Mouse (Mus musculus) right cerebral cortex, postnatal 25 days (tissue): ENCODE results near the gene Tmem178b.

Experiments used
- DNase-seq: peaks from one replicate; pipeline ENCODE4 v3.0.0; 2022

The Tmem178b gene

DNA sequence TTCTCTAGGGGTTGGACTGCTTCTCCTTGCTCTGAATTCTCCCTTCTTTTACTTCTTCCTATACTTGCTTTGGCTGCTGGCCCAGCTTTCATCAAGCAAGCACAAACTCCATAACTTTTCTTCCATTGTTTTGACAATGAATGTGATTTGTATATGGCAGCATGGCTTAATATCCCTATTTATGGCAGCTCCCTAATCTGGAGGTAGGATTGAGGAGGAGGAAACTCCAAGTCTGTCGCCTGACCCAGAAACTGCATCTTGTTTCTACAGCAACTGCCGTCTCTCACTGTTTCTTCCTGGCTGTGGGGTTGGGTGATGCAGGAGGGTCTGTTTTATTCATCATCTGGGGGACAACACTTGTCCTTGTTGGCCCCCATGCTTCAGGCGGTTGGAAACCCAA is 327.6 kb downstream of the Tmem178b start:
- no peak for DNase-seq

DNA sequence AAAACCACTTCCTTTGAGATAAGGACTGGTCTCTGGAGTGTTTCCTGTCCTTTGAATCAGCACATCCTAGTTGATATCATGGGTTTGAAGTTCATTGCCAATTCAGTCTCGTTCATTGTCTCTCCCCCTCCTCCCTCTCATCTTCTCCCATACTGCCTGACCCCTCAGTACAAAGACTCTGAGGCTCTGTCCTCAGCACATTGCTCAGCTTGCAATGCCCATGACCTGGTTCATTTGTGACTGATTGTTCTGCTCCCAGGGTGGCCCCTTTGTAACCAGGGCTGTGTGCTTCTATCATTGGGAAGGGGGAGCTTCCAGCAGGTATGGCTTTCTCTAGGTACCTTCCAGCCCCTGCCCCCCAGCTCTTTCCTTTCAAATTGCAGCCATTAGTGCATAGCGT is 329.5 kb downstream of the Tmem178b start:
- DNase-seq = no peak

- DNase-seq = no peak
Observed at GRCm38 (mm10) chr6:40205380-40205779, 332.3 kb downstream of the Tmem178b start.

GRCm38 (mm10) chr6:40208014-40208413 is 334.9 kb downstream of the Tmem178b start:
- no peak for DNase-seq

DNA sequence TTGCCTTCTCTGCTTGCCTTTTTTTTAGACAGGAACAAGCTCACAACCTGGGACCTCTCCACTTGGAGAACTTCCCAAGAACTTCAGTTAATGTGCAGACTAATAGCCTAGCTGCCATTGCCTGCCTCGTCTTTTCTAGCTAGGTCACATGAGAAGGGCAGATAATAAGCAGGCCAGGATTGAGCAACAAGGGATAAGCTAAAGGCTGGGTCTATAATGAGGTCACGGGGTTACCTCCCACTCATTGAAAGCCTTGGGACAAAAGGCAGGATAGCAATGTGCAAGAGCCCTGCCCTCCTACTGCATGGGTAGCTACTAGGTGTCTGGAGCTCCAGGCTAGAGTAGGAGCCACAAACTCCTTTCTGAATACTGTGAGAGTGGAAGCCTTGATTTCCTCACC is 336.1 kb downstream of the Tmem178b start:
- no peak for DNase-seq

DNA sequence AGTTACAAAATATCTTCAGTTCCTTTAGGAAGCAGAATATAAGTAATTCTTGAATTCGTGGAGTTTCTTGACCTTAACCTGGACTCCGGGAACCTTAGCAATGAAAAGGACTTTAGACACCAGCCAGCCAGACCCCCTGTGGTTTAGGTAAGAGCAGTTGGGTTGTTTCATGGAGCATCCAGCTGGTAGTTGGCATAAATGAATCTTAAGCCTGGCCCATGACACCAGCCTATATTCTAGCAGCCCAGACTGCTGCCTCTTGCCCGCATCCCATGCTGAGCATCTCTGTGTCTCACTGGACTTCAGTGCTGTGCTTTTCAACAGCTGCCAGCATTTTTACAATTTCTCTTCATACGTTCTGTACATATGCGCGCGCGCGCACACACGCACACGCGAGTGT is 344.1 kb downstream of the Tmem178b start:
- no peak for DNase-seq

GRCm38 (mm10) chr6:40217651-40218050 is 344.6 kb downstream of the Tmem178b start:
- no peak for DNase-seq

DNA sequence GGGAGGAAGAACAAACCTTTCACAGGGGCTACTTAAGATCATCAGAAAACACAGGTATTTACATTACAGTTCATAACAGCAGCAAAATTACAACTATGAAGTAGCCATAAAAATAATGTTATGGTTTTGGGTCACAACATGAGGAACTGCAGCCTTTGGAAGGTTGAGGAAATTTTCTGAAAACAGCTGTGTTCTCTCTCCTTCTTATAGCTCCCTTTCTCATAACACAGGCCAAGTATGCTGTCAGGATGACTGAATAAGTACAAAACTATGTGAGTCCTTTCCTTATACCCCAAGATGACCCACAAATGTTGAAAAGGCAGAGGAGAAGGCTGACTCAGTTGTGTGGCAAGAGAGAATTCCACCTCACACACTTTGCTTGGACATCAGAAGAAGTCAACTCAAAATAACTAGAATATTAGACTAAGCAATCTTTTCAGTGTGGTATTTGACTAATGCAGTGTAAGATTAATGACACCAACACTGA is 347.6 kb downstream of the Tmem178b start:
- no peak for DNase-seq

GRCm38 (mm10) chr6:40225585-40226280 is 352.7 kb downstream of the Tmem178b start:
- no peak for DNase-seq

GRCm38 (mm10) chr6:40228981-40229380 is 355.9 kb downstream of the Tmem178b start:
- DNase-seq = no peak

DNA sequence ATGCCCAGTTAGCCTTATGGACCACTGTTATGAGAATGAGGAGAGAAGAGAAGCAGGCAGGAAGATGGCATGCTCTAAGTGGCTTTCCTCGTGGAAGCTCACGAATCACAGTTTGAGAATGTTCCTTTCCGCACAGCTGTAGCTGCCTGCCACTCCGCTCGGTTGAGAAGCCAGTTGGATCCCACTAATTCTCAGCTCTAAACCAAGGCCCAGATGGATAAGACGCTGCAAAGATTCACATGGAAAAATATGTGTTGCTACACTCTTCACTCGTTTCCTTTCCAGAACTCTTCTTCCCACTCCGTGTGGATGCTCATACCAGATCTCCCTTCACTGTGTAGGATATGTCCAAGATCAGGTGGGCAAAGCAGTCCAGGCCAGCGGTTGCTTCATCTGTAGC is 356.9 kb downstream of the Tmem178b start:
- peak; percentile 45 for DNase-seq

- no peak for DNase-seq
Observed at GRCm38 (mm10) chr6:40234066-40234465, 361.0 kb downstream of the Tmem178b start.

GRCm38 (mm10) chr6:40235793-40236470 is 362.9 kb downstream of the Tmem178b start:
- DNase-seq = peak; percentile 51

- DNase-seq = no peak
Observed at GRCm38 (mm10) chr6:40236841-40237765, 364.0 kb downstream of the Tmem178b start.

GRCm38 (mm10) chr6:40238857-40239256 is 365.8 kb downstream of the Tmem178b start:
- DNase-seq = no peak

- no peak for DNase-seq
Observed at GRCm38 (mm10) chr6:40240671-40241070, 367.6 kb downstream of the Tmem178b start.

- DNase-seq = no peak
Observed at GRCm38 (mm10) chr6:40247398-40247946, 374.4 kb downstream of the Tmem178b start.

DNA sequence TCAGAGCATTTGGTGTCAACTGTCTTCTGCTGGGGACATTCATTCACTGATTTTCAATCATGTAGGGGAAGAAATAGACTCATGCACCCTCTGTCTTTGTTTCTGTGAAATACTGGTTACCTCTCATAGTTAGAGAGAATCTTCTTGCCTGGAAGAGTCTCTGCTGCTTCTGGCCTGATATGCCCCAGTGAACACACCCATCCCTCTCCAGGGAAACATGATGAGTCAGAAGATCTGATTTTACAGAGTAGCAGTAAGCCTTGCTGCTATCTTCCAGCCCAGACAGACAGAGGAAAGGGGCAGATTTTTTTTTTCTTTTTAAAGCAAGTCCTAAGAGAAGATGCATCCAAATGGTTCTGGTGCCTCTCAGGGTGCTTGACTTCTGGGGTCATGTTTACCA is 376.9 kb downstream of the Tmem178b start:
- no peak for DNase-seq

DNA sequence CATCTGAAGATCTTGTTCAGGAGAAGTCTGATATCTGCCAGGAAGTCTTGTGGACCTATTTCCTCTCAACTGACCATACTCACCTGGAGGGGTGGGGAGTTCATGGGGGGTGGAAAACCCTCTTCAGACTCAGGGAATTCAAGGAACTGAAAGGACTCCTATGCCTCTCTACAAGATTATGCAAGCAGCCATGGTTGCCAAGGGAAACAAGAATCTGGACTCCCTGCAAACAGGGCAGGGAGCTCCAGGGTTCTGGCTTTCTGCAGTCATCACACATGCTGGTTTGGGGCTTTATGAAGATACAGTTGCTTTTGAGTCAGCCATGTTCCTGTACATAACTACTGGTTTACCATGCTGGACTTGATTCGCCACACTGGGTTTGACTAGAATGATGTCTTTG is 390.6 kb downstream of the Tmem178b start:
- no peak for DNase-seq

DNA sequence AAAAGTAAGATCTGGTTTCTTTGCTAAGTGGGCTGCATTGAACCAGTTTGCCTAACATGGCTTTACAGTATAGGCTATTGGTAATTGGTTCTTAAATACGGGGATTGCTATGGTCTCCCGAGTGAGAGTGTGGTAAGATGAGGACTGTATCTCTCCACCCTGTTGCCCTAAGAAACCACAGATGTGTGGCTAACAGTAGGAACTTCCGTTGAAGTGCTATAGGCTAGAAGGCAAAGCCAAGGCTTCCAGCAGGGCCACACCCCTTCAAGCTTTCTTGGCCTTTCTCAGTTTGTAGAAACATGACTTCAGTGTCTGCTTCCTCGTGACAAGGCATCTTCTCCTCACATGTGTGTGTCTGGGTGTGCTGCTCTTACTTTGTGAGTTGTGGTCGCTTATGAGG is 427.6 kb downstream of the Tmem178b start:
- DNase-seq = no peak

DNA sequence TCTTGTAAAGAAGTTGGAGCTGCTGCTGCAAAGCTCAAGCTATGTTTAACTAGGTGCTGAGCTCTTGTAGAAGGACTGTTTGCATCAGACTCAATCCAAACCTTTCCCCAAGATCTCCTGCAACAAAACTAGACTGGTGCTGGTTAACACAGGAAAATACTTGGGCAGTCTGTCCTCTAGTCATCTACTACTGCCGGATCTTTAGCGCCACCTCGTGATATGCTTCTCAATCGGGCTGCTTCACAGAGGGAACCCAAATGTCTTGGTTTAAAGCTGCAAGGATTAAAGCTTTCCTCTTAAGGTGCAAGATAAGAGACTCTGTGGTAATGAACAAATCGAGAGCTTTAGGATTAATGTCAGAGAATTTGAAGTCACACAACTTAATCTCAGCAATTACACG is 430.3 kb downstream of the Tmem178b start:
- DNase-seq = peak; percentile 77
